Mouse (Mus musculus): Measurements from ENCODE around the gene Poc1a.

Poc1a gene

GRCm38 (mm10) chr9:106368112-106368717 is 87.4 kb downstream of the Poc1a start, which contains the start of gene Dusp7:
Gene Dusp7, plus strand, starts transcription at chr9:106368632.
- DNase-seq = peak; percentile 87 to 94

DNA sequence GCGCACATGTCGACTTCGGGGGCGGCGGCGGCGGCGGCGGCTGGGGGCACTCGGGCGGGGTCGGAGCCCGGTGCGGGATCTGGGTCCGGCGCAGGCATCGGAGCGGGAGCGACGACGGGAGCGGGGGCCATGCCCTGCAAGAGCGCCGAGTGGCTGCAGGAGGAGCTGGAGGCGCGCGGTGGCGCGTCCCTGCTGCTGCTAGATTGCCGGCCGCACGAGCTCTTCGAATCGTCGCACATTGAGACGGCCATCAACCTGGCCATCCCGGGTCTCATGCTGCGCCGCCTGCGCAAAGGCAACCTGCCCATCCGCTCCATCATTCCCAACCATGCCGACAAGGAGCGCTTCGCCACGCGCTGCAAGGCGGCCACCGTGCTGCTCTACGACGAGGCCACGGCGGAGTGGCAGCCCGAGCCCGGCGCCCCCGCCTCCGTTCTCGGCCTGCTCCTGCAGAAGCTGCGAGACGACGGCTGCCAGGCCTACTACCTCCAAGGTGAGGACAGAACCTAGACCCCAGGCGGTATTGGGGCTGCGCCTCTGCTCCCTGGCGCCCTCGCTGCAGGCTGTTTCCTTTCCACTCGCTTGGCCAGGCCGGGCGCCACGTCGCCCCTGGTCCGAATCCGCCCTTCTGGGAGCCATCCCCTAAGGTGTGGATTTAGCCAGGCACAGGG is 88.1 kb downstream of the Poc1a start:
- peak; percentile 74 to 83 for DNase-seq

DNA sequence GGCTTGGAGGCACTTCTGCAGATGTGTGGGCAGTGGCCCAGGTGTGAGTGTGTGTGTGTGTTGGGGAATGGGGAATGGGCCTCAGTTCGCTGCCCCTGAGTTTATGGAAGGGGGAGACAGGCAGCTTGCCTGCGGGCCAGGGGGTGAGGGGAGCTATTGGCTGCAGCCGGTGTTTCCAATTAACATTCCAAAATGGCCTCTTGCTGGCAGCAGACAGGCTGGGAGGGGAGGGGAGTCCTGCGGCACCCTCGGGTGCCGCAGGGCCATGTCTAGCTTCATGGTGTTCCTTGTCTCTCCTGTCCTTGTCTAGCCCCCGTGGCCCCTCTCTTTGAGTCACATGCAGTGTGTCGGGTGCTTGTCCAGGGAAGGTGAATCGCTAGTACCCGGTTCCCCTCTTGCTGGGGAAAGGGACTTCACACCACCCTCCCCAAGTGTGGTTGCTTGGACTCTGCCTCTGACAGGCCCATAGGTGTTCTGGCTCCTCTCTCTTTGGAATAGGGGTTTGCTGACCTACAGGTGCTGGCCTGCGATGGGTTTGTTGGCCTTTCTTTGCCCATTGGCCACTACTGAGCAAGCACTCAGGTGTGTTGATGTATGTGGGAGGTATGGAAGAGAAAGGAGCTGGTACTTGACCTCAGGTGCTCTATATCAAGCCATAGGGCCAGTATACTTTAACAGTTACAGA is 89.1 kb downstream of the Poc1a start:
- DNase-seq = peak; percentile 52 to 58

- no peak for DNase-seq
These were observed 89.9 kb downstream of the Poc1a start for GRCm38 (mm10) chr9:106370620-106371383.

- DNase-seq = no peak
These were observed 90.5 kb downstream of the Poc1a start for GRCm38 (mm10) chr9:106371384-106371671.

DNA sequence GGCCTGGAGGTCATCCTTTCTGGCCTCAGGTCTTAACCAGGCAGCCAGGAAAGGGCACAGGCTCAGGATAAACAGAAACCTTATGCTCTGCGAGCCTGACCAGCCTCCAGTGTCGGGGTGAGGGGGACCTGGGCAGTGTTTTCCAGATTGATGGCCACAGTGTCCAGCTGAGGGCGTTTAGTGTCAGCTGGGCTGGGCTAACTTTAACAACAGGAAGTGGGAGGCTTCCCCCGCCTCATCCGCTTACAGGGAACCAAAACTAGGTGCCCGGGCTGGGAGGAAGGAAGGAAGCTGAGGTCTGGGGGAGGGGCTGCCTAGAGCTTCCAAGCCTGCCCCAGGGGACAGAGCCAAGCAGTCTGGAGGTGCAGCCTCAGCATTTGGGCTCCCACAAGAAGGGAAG is 90.9 kb downstream of the Poc1a start:
- peak; percentile 89 to 92 for DNase-seq

DNA sequence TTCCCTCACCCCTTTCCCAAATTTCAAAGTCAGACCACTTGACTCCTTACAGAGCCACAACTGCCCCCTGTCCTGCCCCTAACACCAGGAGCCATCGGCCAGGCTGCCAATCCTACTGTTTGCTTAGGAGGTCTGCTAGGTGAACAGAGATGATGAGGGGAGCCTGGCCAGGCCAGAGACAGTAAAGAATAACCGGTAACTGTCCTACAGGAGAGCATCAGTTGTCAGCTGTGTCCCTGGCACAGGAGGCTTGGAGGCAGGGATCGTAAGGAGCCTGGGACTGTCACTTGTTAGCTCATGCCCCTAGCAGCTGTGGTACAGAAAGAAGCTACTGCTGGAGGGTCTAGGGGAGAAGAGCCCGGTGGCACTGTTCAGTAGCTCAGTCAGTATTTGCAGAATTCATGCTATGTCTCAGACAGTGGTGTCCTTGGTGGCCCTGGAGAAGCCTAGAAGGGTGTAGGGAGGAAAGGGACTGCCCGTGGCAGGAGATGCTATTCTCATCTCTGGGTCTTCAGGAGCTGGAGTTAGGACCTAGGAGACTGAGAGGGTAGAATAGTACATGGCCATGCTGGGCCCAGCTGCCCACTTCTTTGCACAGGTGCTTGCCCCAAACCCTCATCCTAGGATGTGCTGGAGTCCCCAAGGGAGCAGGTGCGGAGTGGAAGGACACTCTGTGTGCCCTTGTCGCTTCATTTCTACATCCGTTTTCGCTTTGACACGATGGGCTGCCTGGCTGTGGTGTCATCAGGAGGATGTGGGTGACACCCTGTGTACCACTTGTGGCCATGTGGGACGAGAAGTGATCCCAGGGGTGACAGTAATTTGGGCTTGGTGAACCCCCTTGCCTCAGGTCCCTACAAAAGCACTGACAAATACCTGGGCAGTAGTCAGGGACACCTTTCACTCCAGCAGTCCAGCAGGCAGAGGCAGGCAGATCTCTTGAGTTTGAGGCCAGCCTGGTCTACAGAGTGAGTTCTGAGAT is 91.9 kb downstream of the Poc1a start:
- no peak for DNase-seq

GRCm38 (mm10) chr9:106373973-106374372 is 93.1 kb downstream of the Poc1a start:
- no peak for DNase-seq

GRCm38 (mm10) chr9:106377247-106377646 is 96.4 kb downstream of the Poc1a start:
- DNase-seq = peak in 1 of 2 experiments; percentile 61

- no peak for DNase-seq
These were observed 97.2 kb downstream of the Poc1a start for GRCm38 (mm10) chr9:106378045-106378444.

DNA sequence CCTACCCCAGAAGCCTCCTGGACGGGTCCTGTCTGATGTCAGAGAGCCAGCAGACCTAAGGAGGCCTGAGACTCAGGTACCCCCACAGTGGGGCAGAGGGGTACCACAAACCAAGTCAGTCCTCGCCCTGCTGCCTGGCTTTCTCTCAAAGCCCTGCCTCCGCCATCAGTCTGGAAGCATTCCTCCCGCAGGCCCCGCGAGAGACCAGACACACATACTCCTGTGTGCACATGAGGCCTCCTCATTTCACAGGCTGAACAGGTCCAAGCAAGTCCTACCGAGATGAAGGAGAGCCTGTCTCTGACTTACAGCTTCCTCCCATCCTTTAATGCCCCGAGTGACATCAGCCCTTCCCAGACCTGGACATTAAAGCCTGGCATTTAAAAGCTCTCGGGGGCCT is 97.9 kb downstream of the Poc1a start:
- DNase-seq = no peak

GRCm38 (mm10) chr9:106386181-106386864 is 105.5 kb downstream of the Poc1a start:
- peak; percentile 58 to 70 for DNase-seq

- DNase-seq = no peak
These were observed 112.1 kb downstream of the Poc1a start for GRCm38 (mm10) chr9:106392828-106393527.

- no peak for DNase-seq
These were observed 112.7 kb downstream of the Poc1a start for GRCm38 (mm10) chr9:106393548-106393947.

DNA sequence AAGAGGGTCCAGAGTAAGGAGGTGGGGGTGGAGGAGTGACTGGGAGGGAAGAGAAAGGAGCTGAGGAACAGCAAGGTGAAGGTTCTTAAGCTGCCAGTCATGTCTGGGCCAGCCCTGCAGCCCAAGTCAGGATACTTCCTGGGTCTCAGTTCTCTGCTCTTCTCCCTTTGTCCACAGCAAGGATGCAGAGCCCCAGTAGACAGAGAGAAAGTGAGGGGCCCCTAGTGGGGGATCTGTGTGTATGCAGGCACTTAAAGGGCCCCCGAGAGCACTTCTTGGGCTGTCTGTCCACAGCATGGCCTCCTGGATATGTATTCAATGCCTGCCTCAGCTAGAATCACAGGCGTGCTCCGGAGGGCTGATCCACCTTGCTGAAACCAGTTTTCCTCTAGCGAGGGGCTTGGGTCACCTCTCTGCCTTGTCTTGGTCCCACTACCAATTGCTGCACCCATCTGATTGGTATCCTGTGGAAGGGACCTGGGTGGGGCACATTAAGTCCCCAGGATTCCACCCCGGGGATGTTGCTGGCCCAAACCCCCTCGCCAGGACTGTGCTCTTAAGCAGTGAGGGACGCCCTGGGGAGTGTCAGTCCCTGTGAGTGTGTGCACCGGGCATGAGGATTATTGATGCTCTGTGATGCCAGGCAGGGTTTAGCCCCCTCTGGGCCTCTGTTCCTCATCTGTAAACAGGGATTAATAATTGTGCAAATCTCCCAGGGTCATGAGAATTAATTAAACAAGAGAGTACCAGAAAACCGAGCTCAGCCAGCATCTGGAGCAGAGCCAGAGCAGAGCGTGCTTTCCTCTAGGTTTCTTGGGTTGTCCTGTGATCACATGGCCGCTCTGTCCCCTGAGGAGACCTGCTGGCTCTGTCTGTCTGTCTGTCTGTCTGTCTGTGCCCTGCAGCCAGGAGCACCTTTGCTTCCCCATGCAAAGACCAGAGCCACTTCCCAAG is 114.1 kb downstream of the Poc1a start:
- peak; percentile 57 to 65 for DNase-seq

GRCm38 (mm10) chr9:106397733-106398132 is 116.9 kb downstream of the Poc1a start:
- DNase-seq = no peak

- DNase-seq = no peak
These were observed 117.9 kb downstream of the Poc1a start for GRCm38 (mm10) chr9:106398667-106399311.

GRCm38 (mm10) chr9:106399808-106400207 is 118.9 kb downstream of the Poc1a start:
- DNase-seq = no peak

Data from lung, postnatal 4 days (tissue).